Mouse (Mus musculus) spleen, postnatal 10 days (tissue): ENCODE results near the gene Gm36245.
"Not testable (repeated sequence)": the region's sequence is repeated elsewhere in the genome, so short reads cannot be mapped to it uniquely, and the experiment has no call there.

Experiments
- DNase-seq, 2 experiments: peaks; one replicate each; pipeline ENCODE4 v3.0.0; 2021 to 2022; ENCODE audit warnings: low spot score in 2 of 2

Gm36245 gene

DNA sequence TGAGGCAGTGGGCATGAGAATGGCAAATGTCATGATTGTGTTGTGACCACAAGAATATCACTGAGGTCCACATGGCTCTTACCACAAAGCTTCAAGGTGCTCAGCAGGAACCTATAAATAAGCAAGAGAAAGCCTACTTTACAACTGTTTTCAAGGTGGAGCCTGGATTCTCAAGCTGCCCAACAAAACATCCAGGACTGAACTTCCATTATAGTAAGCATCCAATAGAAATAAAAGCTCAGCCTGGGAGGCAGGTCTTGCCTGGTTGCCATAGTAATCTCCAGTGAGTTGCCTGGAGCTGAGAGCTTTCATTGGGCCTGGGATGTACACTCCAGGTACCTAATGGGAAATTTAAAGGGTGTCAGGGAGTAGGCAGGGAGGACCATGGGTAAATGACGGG, at the start of gene Gm36245:
Gene Gm36245 (plus strand): TSS at position 301 of the 400 bp plus-strand sequence.
- DNase-seq = no peak

DNA sequence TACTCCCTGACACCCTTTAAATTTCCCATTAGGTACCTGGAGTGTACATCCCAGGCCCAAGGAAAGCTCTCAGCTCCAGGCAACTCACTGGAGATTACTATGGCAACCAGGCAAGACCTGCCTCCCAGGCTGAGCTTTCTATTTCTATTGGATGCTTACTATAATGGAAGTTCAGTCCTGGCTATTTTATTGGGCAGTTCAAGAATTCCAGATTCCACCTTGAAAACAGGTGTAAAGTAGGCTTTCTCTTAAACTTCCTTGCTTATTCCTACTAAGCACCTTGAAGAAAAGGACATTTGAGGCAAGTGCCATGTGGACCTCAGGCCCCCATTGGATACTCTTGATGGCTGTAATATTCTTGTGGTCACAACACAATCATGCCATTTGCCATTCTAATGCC, 37.3 kb upstream of the Gm36245 start, which contains the start of gene 1700025B11Rik:
Gene 1700025B11Rik (minus strand): TSS at position 101 of the 400 bp plus-strand sequence.
- no peak for DNase-seq

DNA sequence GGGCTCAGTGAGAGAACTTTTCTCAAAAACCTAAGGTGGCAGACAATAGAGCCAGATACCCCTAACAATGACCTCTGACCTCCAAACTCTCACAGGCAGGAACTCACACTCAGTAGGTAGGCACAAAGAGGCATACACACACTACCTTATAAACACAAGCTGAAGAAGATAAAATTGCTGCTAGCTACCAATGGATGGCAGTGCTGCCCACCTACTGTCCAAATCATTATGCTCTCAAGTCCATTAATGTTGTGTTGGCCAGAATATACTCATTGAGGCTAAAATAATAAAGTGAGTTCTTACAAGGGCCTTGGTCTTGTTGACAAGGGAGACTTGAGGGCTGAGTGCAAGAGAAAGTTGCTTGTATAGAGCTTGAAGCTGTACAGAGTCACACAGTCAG, 35.8 kb upstream of the Gm36245 start:
- DNase-seq = no peak

DNA sequence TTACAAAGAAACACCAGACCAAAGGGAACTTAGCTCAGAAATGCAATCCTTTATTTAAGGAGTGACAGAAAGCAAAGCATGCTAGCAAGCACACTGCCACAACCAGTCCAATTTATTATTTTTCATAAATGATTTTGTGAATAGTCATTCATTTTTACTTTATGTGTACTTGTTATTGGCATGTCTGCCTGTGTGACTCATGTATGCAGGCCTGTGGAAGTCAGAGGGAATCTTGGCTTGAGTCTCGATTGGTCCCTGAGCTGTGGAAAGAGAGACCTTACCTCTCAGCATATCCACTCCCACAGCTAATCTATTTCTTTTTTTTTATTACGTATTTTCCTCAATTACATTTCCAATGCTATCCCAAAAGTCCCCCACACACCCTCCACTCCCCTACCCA, 20.3 kb upstream of the Gm36245 start:
- no peak for DNase-seq

DNA sequence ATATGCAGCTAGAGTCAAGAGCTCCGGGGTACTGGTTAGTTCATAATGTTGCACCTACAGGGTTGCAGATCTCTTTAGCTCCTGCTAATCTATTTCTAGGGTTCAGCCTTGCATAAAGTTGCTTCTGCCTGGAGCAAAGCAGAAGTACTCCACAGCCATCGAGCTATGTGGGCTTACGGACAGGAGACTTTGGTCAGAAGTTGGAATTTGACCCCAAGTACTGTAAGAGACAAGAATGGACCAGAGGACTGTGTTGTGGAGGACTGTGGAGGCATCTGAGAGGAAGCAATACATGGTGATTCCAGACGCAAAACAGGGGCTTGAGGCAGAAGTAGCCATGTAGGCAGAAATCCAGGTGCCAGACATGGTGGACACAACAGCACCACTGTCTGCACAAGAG, 19.7 kb upstream of the Gm36245 start:
- no peak for DNase-seq

DNA sequence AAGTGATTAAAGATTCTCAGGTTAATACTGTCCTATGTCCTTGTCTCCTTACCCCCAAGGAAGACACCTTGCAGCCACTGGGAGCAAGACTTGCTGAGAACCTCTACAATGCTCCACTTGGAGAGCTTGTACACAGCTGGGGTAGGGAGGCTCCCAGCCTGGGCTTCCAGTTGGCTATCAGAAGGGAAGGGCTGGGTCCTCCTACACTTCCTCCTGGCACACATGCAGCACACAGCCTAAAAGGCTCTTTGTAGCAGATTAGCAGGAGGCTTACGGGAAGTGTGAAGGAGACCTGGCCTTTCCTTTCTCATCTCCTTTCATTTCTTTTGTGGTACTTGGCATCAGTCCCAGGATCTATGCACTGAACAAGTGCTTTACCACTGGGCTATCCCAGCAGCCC, 17.4 kb upstream of the Gm36245 start:
- no peak for DNase-seq

DNA sequence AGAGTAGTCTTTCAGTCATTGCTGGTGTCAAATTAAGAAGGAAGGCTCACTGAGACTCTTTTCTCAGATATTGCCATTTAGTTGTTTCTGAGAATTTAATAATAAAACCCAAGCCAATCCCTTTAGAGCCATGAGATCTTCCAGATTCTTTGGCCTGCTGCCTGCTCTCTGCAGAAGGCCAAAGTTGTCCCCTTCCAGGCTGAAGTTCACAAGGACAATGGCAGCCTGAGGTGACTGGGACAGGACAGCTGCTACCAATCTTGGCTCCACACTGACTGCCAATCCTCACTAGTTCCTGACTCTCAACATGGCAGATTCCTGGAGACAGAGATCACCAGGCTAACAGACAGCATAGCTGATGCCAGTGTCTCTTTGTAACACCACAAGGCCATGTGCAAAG, 12.0 kb upstream of the Gm36245 start:
- DNase-seq = no peak

DNA sequence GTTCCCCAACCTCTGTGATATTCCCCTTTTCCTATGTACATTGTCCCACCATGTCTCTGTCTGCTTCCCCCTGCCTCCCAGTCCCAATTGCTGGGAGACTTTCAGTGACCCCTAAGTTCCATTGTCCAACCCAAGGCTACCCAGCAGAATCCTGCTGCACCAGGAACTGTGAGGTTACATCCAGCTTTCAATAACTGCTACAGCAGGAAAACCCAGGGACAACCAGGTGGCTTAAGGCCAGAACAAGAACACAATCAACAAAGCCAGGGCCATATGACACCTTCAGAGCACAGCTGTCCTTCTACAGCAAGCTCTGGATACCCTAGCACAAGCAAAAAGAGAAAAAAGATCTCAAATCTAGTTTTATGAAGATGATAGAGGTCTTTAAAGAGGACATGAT, 10.1 kb upstream of the Gm36245 start:
- no peak for DNase-seq

DNA sequence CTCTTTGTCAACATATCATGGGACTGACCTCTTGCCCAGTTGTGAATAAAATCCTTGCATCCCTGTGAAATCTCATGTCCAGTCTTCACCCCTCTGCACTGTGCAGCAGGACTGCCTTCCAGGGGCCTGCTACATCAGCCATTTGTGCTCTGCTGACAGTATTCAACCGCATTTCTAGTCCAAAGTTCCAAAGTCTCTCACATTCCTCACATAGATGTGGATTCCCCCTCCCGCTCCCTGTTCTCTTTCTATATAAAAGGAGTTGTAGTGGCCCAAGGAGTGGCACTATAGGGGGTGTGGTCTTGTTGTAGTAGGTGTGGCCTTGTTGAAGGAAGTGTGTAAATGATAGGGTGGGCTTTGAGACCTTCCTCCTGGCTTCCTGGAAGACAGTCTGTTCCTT, 8.2 kb upstream of the Gm36245 start:
- no peak for DNase-seq

DNA sequence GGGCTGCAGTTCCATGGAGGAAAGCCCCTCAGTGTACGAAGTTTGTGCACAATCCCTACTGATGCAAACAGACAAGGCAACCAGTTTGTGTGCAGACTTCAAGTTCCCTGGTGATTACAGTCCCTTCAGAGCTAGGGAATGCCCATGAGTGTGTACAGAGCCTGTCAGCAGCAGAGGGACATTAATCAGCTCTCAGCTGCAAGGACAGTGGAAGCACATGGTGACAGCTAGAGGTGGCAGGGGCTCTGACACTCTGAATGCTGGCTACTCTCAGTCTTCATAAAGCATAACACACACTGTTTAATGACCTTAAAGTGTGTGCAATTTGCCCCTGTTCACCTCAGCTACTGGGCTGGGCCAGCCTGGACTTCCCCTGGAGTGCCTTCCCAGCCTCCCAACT, 5.5 kb upstream of the Gm36245 start:
- no peak for DNase-seq

DNA sequence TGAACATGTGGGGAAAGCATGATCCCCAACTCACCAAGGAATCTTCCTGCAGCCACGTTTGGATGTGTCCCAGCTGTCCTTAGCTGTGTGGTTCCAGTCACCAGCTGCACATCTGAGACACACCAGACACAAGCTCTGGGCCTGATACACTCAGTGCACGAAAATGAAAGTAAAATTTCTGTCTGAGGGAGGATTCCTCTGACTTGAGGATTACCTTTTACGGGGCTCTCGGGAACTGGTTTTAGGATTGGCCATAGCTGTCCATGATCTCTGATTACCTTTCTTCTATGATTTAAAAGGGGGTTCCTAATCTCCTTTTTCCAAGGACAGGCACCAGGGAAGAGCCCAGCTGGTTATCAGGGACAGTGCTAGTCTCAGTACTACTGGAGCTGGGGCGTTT, 3.1 kb upstream of the Gm36245 start, which contains the start of gene Apol10b:
Gene Apol10b (minus strand): TSS at position 165 of the 400 bp plus-strand sequence.
- no peak for DNase-seq

DNA sequence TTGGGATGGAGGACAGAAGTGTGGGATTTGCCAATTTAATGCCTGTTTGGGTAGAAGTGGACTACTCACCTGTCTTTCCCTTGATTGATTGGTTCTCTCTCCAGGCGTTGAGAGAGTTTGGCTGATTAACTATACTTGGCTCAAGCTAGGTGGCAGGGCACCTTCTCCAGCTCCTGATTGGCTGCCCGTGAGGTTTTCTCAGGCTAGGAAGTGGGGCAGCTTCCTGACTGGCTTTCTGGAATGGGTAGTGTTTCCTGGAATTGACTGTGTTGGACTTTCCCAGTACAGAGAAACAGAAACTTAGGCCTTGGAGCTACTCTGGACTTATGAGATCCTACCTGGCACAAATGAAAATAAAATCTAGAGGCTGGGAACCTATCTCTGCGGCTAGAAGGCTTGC, 629 bp upstream of the Gm36245 start:
- no peak for DNase-seq

DNA sequence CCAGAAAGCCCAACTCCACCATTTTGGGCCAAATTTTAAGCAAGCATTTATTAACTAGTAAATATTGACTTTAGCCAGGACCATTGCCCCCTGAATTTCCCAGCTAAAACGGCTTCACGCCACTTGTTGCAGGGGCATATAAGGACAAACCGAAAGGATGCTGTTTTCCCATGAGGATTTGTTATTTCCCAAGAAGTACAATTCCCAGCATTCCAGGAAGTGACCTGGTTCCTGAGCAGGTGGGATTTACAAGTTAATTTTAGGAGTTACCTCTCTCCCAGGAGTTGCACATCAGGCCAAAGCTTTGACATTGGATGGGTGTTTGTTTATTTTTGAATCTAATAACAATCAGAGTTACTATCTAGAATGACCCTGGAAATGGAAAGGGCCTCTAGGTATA, 7.0 kb downstream of the Gm36245 start:
- no peak for DNase-seq

DNA sequence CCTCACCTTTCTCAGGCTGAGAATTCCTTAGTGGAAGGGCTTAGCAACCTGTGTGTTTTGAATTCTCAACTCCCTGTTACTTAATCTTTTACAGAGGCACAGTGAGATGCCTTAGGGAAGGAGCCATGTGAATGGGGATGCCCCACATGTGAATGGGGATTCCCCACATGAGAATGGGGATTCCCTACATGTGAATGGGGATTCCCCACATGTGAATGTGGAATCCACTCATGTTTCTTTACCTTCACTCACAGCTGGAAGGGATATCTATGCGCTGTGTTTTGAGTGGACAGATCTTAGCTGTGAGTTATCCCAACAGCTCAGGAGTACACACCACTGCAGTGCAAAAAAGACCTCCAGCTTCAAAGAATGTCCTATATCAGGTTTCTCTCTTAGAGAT, 25.7 kb downstream of the Gm36245 start:
- DNase-seq = no peak

DNA sequence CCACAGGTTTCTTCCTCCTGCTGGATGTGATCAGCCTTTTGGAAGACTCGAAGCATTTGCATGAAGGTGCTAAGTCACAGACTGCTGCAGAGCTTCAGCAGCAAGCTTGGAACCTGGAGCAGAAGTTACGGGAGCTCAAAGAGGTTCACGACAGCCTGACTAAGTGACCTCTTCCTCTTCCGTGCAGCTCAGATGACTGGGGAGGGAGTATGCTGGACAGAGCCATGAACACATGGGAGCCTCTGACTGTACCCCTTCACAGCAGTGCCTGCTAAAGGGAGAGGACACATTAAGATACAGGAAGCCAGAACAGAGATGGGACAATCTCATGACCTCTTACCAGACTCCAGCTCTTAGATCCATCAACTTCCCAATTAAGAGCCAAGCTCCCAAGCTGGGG, 27.4 kb downstream of the Gm36245 start:
- not testable (repeated sequence) for DNase-seq

DNA sequence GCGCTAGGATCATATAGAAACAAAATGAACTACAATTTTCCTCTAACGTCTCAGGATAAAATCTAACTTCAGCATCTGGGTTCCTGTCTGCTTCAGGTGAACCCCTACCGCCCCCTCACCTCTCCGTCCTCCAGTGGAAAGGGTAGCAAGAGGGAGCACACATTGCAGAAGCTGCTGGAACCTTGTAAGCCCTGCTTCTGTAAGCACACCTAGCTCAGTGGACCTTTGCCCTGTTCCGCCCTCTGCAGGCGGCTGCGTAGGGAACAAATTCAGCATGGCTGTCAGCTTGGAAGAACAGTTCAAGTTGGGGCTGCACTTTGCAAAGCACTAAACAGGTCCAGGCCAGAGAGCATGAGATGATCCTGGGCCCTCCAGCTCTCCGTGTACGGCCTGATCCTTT, 29.6 kb downstream of the Gm36245 start:
- DNase-seq = not testable (repeated sequence)

DNA sequence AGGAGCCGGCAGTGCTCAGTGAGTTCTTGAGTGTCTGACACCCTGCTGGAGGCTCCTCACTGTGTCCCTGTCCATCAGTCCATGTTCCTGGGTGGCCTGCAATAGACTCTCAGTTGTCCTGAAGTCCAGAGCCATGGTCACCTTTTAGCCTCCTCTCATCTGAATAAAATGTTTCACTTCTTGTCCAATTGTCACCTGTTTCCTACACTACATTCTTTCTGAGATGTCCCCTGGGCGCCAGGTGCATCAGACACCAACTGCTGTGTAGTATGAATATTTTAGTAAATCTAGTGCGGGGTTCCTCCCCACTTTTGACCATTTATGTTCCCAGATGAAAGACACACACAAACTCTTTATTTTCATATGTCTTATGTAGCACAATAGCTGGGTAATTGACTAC, 30.8 kb downstream of the Gm36245 start:
- not testable (repeated sequence) for DNase-seq

DNA sequence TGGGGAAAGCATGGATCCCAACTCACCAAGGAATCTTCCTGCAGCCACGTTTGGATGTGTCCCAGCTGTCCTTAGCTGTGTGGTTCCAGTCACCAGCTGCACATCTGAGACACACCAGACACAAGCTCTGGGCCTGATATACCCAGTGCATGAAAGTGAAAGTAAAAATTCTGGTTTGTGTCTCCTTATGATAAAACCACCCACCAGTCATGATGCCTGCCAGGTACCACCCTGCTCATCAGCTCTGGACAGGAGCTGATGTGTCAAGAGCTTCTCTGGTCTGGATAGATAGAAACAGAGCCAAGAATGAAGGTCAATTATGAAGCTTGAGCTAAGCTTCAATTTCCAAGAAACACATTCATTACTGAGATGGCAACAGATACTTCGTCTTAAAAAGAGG, 44.1 kb downstream of the Gm36245 start, which contains the start of gene Apol11b:
Gene Apol11b (minus strand): TSS at position 111 of the 400 bp plus-strand sequence.
- DNase-seq = not testable (repeated sequence)

DNA sequence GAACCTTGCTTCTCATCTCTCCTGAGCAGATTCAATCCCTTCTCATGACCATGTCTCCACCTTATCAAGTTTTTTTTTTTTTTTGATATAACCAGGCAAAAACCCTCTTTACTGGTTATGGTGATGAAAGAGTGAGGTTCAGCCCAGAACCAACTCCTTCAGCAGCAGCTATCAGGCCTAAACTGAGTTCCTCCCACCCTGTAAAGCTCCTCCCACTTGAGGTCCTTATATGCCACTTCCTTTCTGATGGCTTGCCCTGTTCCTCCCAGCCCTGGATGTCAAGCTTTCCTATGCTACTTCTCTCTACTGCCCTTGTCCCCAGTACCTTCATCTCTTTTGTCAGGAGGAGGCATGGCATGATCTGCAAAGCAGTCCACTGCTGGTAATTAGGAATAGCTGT, 52.1 kb downstream of the Gm36245 start:
- not testable (repeated sequence) for DNase-seq
